Mouse (Mus musculus): ENCODE results near the gene Gm42421. TPM values are rescaled to one million over a fixed set of nuclear protein-coding genes. Genes with fewer than 3 reads are reported as not detected.
A peak's percentile ranks its signal among the peaks of the same experiment; 100 is the strongest.

Gm42421 gene
- total RNA-seq (2021) = 1.8 TPM in 1 of 2 replicates, not detected in the other
- long read RNA-seq, partial matches to known transcripts = 0 of 1 reads
- long read RNA-seq, other reads (novel, unspliced or antisense) = 0 of 1 reads

DNA sequence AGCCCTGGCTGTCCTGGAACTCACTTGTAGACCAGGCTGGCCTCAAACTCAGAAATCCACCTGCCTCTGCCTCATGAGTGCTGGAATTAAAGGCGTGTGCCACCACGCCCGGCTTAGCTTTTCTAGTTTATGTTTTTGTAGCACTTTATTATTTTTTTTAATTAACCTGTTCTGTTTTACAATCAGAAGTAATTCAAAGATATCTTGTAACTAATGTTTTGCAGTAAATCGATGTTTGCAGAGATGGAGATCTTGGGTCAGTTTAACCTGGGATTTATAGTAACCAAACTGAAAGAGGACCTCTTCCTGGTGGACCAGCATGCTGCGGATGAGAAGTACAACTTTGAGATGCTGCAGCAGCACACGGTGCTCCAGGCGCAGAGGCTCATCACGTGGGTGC lies at the start of gene Gm42421:
TSS of gene Gm42421 (plus strand) at position 301 of the 400 bp plus-strand sequence.
- DNase-seq = no peak

- no peak for DNase-seq
Observed at GRCm38 (mm10) chr5:143885274-143885673, 42.7 kb upstream of the Gm42421 start.

GRCm38 (mm10) chr5:143890741-143891140 lies 37.2 kb upstream of the Gm42421 start:
- no peak for DNase-seq

- DNase-seq = no peak
Observed at GRCm38 (mm10) chr5:143892255-143892886, 35.6 kb upstream of the Gm42421 start.

DNA sequence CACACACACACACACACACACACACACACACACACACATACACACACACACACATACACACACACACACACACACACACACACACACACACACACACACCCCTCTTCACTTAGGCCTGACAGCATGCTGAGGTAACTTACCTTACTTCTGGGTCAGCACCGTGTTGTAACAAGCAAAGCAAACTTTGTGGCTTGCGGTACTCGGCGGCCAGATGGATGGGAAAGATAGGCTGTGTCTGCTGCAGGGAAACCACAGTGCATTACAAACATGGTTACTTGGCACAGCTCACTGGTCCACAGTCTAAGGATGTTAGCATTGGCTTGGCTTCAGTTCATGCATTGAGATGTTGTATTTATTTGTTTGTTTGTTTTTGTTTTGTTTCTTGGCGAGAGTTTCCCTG lies 34.6 kb upstream of the Gm42421 start:
- no peak for DNase-seq

DNA sequence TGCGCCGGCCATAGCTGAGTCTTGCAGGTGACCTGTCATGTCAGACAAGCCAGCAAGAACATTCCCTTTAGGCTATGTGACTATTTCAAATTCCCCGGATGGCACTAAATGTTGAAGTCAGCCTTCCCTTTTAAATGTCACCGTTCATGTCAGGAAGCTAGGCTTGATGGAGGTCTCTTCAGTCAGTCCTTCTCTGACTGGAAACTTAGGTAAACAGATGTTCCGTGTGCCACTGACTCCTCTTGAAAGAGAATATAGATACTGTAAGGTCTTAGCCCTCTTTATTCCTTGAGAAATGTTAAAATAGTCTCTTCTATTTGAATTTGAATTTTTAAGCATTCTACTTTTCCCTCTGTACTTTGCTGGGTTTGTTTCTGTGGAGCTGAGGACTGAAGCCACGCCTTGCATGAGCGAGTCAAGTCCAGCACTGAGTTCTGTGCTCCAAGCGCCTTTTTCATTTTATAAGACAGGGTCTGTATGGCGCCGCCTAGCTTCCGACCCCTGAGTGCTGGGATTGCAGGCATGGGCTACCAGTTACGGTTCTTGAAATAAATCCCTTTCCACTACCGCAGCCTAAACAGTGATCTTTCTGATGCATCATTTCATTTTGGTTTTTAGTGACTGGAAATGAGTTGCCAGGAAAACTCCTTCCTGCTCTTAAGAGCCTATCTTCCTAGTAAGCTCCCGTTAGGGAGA lies 30.2 kb upstream of the Gm42421 start, which contains the start of gene Ankrd61:
TSS of gene Ankrd61 (minus strand) at position 51 of the 696 bp plus-strand sequence.
- no peak for DNase-seq

GRCm38 (mm10) chr5:143902111-143902510 lies 25.9 kb upstream of the Gm42421 start:
- peak; percentile 15 for DNase-seq

GRCm38 (mm10) chr5:143903813-143904212 lies 24.2 kb upstream of the Gm42421 start:
- DNase-seq = no peak

GRCm38 (mm10) chr5:143906429-143906828 lies 21.5 kb upstream of the Gm42421 start:
- no peak for DNase-seq

DNA sequence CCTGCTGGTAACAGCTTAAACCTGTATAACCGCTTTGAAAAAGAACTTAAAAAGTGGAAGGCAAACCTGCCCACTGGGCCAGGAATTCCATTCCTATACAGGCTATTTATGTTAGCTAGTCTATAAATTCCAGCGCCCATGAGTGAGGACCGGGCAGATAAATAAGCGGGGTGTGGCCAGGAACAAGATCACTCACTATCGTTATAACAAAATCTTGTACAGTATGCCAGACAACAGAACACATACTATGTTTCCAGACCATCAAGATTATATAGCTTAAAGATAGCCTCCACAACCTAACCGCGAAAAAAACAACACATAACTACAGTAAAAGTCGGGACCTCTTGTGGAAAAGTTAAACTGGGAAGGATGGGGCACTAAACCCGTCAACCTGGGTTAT lies 19.0 kb upstream of the Gm42421 start:
- DNase-seq = no peak

GRCm38 (mm10) chr5:143909417-143910400 lies 18.3 kb upstream of the Gm42421 start, which contains the start of the genes Aimp2 and Pms2:
TSS of gene Aimp2 (minus strand) at chr5:143909847.
TSS of gene Pms2 (plus strand) at chr5:143909964.
- DNase-seq = peak; percentile 90

- no peak for DNase-seq
Observed at GRCm38 (mm10) chr5:143916221-143916620, 11.8 kb upstream of the Gm42421 start.

DNA sequence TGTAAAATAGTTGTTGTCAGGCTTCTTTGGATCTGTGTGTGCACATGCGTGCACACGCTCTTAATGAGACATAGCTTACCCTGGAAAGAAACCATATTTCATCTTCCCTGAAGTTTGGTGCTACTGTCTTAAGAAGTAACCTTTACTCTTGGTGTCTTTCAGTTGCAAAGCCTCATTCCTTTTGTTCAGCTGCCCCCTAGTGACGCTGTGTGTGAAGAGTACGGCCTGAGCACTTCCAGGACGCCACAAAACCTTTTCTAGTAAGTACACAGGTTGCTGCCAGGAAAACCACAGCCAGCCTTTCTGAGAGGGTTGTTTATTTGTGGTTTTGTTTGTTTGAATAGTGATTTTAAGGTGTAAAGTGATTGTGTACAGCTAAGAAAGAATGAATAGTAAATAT lies 10.6 kb upstream of the Gm42421 start:
- DNase-seq = peak; percentile 54

DNA sequence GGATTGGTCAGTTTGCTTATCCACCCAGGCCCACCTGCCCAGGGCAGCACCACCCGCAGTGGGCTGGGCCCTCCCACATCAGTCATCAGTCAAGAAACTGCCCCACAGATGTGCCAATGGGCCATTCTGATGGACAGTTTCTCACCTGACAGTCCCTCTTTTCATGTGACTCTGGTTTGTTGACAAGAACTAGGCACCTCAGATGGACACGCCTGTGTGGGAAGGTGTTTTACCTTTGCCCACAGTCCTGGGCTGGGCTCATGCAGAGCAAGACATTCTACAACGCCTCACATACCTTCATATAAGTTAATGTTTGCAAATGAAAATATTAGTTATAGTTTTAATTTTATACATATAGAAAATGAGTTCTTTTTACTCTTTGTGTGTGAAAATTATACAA lies 9.9 kb upstream of the Gm42421 start:
- DNase-seq = no peak

- DNase-seq = no peak
Observed at GRCm38 (mm10) chr5:143924781-143925452, 3.1 kb upstream of the Gm42421 start.

- no peak for DNase-seq
Observed at GRCm38 (mm10) chr5:143929291-143929690, 1.3 kb downstream of the Gm42421 start.

DNA sequence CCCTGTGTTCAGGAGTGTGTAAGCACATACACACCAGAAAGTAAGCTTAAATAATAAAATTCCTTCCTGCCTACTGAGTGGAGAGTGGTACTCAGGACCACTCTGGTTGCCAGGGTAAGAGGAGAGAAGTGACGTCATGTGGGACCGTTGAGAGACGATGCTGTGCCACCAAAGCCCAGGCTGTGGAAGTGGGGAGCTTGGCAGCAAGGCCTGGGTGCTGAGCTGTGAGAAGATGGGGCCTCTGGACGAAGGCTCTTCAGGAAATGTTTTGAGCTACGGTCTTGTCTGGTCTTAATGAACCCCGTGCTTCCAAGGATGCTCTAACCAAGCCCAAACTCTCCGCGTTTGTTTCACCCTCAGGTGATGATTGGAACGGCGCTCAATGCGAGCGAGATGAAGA lies 2.7 kb downstream of the Gm42421 start:
- DNase-seq = no peak

DNA sequence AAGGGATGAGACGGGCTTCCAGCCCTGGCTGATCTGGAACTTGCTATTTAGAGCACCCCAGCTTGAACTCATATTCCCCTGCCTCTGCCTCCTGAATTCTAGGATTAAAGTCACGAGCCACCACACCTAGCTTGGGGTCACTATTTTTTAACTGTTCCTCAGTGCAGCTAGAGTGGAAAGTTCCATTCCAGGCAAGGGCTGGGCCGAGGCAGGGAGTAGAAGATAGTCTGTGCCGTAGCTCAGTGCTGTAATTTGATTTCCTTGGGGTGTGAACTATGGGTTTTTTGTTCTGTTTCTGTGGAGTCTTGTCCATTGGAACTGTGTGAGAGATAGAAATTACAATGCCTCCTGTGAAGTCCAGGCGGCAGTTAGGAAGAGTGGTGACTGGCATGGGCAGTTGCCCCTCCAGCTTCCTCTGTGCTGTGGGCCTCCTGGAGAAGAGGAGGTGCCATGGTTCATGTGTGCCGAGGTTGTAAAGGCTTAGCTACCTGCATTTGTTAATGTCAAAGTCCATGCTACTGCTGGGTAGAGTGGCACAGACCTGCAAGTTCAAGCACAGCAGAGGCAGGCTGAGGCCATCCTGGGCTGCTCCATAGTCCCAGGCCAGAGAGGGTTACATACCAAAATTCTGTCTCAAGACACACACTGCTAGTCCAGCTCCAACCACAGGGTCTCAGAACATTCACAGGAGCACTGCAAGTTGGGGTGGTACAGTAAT lies 4.0 kb downstream of the Gm42421 start:
- DNase-seq = no peak

DNA sequence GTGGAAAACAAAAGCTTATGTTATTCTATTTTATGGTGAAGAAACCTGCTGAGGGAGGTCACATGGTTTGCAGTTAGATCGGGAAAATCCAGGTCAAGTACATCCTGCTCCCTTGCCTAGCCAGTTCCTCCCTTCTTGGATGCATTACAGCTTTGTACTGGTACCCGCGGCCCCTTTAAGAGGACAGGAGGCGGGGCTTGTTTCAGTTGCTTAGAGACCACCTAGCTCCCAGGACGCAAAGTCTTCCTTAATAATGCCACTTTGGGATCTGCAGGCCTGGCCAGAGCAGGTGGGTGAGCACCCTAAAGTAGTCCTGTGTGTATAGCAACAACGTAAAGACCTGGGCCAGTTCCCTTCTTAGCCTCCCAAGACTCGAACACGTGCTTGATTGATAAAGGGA lies 4.9 kb downstream of the Gm42421 start, which contains the start of gene Rsph10b:
TSS of gene Rsph10b (plus strand) at position 205 of the 400 bp plus-strand sequence.
- peak; percentile 20 for DNase-seq

- DNase-seq = no peak
Observed at GRCm38 (mm10) chr5:143933414-143933813, 5.4 kb downstream of the Gm42421 start.

GRCm38 (mm10) chr5:143933875-143934274 lies 5.9 kb downstream of the Gm42421 start:
- no peak for DNase-seq
